Mouse (Mus musculus) forebrain, embryonic 12.5 days (tissue): ENCODE measurements around the gene Duox1. TPM values are rescaled to one million over a fixed set of nuclear protein-coding genes. Genes with fewer than 3 reads are reported as not detected.
"Not testable (repeated sequence)": the region's sequence is repeated elsewhere in the genome, so short reads cannot be mapped to it uniquely, and the experiment has no call there.

Source experiments
- ATAC-seq: fragments of 200-750 bp; cut with Nextera tagmentation; 2 replicates; pipeline ENCODE4 v1.8.0; 2017; ENCODE audit warnings: moderate TSS enrichment; ENCODE audit not compliant: low FRiP score
- H3K27ac ChIP-seq: fragments of 300-500 bp; sonication (generic); 2 replicates; pipeline ENCODE4 v1.5.1; 2016; ENCODE audit warnings: mild to moderate bottlenecking
- H3K27me3 ChIP-seq: fragments of 300-500 bp; sonication (generic); 2 replicates; pipeline ENCODE4 v1.6.1; 2016; ENCODE audit warnings: mild to moderate bottlenecking
- H3K36me3 ChIP-seq: fragments of 300-500 bp; sonication (generic); replicated peaks from 2 replicates; pipeline ENCODE4 v1.6.1; 2016; ENCODE audit warnings: mild to moderate bottlenecking
- H3K4me1 ChIP-seq: fragments of 300-500 bp; sonication (generic); 2 replicates; pipeline ENCODE4 v1.6.1; 2016
- H3K4me2 ChIP-seq: fragments of 300-500 bp; sonication (generic); 2 replicates; pipeline ENCODE4 v1.6.1; 2016; ENCODE audit warnings: mild to moderate bottlenecking, moderate library complexity
- H3K4me3 ChIP-seq: fragments of 300-500 bp; sonication (generic); replicated peaks from 2 replicates; pipeline ENCODE4 v1.5.1; 2016; ENCODE audit warnings: mild to moderate bottlenecking
- H3K9ac ChIP-seq: fragments of 300-500 bp; sonication (generic); 2 replicates; pipeline ENCODE4 v1.6.1; 2016; ENCODE audit warnings: mild to moderate bottlenecking
- H3K9me3 ChIP-seq: fragments of 300-500 bp; sonication (generic); 2 replicates; pipeline ENCODE4 v1.6.1; 2016
- WGBS: fragments of 180-500 bp; shearing (Covaris S2); methylation state at CpG from one replicate; pipeline ENCODE4 v1.1.7; 2016; 5-methylcytosine and 5-hydroxymethylcytosine counted together
- polyA plus RNA-seq: library from polyadenylated mRNA; unstranded; fragments of >200 nt; fragmentation: Nextera tagmentation; extraction: Ambion mirVana; gene quantifications from 2 replicates; pipeline ENCODE4 v1.2.1, GENCODE M21; 2016

Duox1 gene
- polyA plus RNA-seq, 1 experiment from 2014 or later: 0.04 TPM

DNA sequence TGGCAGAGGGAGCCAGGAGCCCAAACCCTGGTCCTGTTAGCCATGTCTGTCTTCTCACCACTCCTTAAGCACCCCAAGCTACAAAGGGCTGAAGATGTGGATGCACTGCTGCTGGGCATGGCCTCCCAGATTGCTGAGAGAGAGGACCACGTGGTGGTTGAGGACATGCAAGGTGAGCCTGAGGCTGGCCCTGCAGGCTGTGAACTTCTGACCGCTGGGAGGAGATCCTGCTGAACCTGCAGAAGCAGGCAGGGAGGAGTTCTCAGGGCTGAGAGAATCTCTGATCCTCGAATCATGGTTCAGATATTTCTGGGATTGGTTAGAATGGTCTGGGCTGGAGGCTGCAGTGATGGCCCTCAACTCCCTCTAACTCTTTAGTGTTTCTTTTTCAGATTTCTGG, 8.5 kb downstream of the Duox1 start:
- H3K27ac ChIP-seq: no peak overlapping the region
- H3K4me3 ChIP-seq: no peak overlapping the region
- WGBS: 59% methylated on average over 3 of the region's 3 CpGs
- no peaks in the 10 kb centered on the region for H3K27me3 ChIP-seq
- no peaks in the 10 kb centered on the region for H3K4me1 ChIP-seq
- no peaks in the 10 kb centered on the region for H3K36me3 ChIP-seq
- no peak overlapping the region for H3K9ac ChIP-seq
- no peaks in the 10 kb centered on the region for H3K9me3 ChIP-seq
- ATAC-seq: no peak
- no peak overlapping the region for H3K4me2 ChIP-seq

GRCm38 (mm10) chr2:122324586-122324985, 9.1 kb downstream of the Duox1 start:
- H3K4me1 ChIP-seq: no peaks in the 10 kb centered on the region
- no peak overlapping the region for H3K9ac ChIP-seq
- ATAC-seq: no peak
- H3K4me2 ChIP-seq: no peak overlapping the region
- no peaks in the 10 kb centered on the region for H3K36me3 ChIP-seq
- H3K27ac ChIP-seq: no peak overlapping the region
- WGBS: 88% methylated on average over 3 of the region's 3 CpGs
- no peaks in the 10 kb centered on the region for H3K9me3 ChIP-seq
- no peaks in the 10 kb centered on the region for H3K27me3 ChIP-seq
- no peak overlapping the region for H3K4me3 ChIP-seq

DNA sequence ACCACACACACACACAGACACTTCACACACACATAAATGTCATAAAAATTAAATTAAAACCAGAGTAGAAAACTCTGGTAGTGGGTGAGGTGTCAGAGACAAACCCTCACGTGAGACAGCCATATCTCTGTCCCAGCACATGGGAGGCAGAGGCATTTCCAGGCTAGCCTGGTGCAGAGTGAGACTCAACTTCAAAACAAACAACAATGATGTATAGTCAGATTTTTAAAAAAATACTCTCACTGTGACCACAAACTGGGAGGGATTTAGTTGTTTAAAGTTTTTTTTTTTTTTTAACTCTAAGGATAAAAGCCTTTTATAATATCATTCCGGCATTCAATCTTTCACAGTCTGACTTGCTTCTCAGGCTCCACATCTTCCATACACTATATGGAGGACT, 9.9 kb downstream of the Duox1 start:
- WGBS: 71% methylated on average over 2 of the region's 2 CpGs

GRCm38 (mm10) chr2:122327986-122328385, 12.5 kb downstream of the Duox1 start:
- H3K4me2 ChIP-seq: no peak overlapping the region
- 77% methylated on average over 3 of the region's 3 CpGs for WGBS
- no peaks in the 10 kb centered on the region for H3K27me3 ChIP-seq
- no peak overlapping the region for H3K27ac ChIP-seq
- no peaks in the 10 kb centered on the region for H3K4me1 ChIP-seq
- H3K4me3 ChIP-seq: no peak overlapping the region
- no peak overlapping the region for H3K9ac ChIP-seq
- no peaks in the 10 kb centered on the region for H3K36me3 ChIP-seq
- H3K9me3 ChIP-seq: no peaks in the 10 kb centered on the region
- no peak for ATAC-seq

More for the DNA sequence above, 9.9 kb downstream of the Duox1 start:
- no peaks in the 10 kb centered on the region for H3K4me1 ChIP-seq
- H3K36me3 ChIP-seq: no peaks in the 10 kb centered on the region
- H3K9ac ChIP-seq: no peak overlapping the region
- no peak overlapping the region for H3K4me3 ChIP-seq
- no peaks in the 10 kb centered on the region for H3K9me3 ChIP-seq
- no peak overlapping the region for H3K27ac ChIP-seq
- no peaks in the 10 kb centered on the region for H3K27me3 ChIP-seq
- no peak for ATAC-seq
- no peak overlapping the region for H3K4me2 ChIP-seq

DNA sequence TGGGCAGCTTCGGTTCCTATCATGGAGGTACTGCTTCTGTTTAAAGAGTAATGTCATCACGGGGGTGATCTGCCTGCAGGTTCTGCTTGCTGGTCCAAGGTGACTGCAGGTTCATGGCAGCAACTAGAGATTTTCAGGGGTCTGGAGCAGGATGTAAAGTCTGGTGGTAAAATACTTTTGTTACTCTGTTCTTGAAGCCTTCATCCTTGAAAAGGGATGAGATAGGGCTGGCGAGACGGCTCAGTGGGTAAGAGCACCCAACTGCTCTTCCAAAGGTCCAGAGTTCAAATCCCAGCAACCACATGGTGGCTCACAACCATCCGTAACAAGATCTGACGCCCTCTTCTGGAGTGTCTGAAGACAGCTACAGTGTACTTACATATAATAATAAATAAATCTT, 14.8 kb downstream of the Duox1 start:
- not testable (repeated sequence) for H3K9ac ChIP-seq, H3K4me3 ChIP-seq, H3K27ac ChIP-seq, ATAC-seq, H3K27me3 ChIP-seq, H3K36me3 ChIP-seq, H3K4me1 ChIP-seq, H3K4me2 ChIP-seq, H3K9me3 ChIP-seq
- WGBS: 81% methylated on average over 6 of the region's 6 CpGs

DNA sequence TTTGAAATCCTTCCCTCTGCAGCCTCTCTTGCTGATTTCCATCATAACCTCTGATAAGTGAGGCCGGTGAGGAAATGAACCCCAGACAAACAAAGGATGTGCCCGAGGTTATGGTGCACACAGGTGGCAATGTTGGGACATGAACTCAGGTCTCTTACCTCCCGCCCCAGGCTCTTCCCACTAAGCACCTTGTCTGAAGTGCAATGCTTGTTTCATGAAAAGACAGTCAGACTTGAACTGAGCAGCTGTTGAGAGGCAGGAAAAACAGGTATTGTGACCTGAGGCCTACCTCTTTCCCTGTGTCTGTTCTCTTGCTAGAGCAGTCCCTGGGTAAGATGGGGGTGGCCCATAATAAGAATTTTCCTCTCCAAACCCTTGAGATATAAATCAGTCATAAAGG, 16.8 kb downstream of the Duox1 start:
- Histone ChIP-seq H3K4me3 (no peak overlapping the region), H3K27me3 (no peaks in the 10 kb centered on the region), H3K27ac (no peak overlapping the region), H3K4me1 (no peaks in the 10 kb centered on the region), H3K4me2 (no peak overlapping the region), H3K36me3 (no peaks in the 10 kb centered on the region), H3K9ac (no peak overlapping the region), H3K9me3 (no peaks in the 10 kb centered on the region)
- 89% methylated on average over 3 of the region's 3 CpGs for WGBS
- no peak for ATAC-seq

DNA sequence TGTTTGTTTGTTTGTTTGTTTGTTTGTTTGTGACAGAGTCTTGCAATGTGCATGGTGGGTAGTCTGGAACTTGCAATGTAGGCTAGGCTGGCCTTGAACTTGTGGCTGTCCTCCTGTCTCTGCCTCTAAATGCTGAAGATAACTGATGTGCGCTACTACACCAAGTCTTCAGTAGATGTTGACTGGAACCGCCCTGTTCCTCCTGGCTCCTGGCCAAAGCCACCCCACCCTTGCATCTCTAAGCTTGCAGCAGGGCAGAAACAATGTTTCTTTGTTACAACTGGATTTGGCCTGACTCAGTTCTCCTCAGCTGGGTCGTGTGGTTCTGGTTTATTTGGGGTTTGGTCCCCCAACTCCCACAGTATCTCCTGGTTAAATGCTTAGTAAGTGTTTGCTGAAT, 18.7 kb downstream of the Duox1 start:
- Histone ChIP-seq H3K9me3 (no peaks in the 10 kb centered on the region), H3K9ac (no peak overlapping the region), H3K4me3 (no peak overlapping the region), H3K36me3 (no peaks in the 10 kb centered on the region), H3K27me3 (0 out of 2 replicates have a peak, but pooled peaks cover 4% of the 10 kb centered on the region), H3K4me1 (no peaks in the 10 kb centered on the region), H3K27ac (no peak overlapping the region), H3K4me2 (no peak overlapping the region)
- ATAC-seq: no peak
- whole genome bisulfite sequencing: 71% methylated on average over 3 of the region's 3 CpGs

DNA sequence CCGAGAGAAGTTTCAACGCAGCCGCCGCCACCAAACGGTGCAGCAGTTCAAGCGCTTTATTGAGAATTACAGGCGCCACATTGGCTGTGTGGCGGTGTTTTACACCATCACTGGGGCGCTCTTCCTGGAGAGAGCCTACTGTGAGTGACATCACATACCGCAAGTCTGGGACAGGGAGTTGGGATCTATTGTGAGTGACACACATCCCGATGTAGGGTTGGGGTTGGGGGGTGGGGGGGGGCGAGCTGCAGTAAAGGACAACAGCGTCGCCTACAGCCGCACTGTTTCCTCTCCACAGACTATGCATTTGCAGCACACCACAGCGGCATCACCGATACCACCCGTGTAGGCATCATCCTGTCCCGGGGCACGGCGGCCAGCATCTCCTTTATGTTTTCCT, 21.8 kb downstream of the Duox1 start:
- ATAC-seq: no peak
- Histone ChIP-seq H3K27me3 (0 out of 2 replicates have a peak, but pooled peaks cover 4% of the 10 kb centered on the region), H3K36me3 (no peaks in the 10 kb centered on the region)

GRCm38 (mm10) chr2:122345106-122345893, 29.8 kb downstream of the Duox1 start:
- Histone ChIP-seq H3K4me1 (peaks cover 23% of the 10 kb centered on the region), H3K4me3 (no peak overlapping the region), H3K4me2 (no peak overlapping the region), H3K27me3 (peaks cover 6% of the 10 kb centered on the region; the same call in 1 of the 2 replicates), H3K9ac (no peak overlapping the region), H3K36me3 (no peaks in the 10 kb centered on the region), H3K27ac (0 out of 2 replicates have a peak overlapping the region, but pooled peaks have one; percentile 8), H3K9me3 (no peaks in the 10 kb centered on the region)
- ATAC-seq: no peak
- 88% methylated on average over 6 of the region's 6 CpGs for whole genome bisulfite sequencing

More for the DNA sequence above, 21.8 kb downstream of the Duox1 start:
- no peak overlapping the region for H3K9ac ChIP-seq
- no peak overlapping the region for H3K4me3 ChIP-seq
- 67% methylated on average over 21 of the region's 21 CpGs for WGBS
- no peaks in the 10 kb centered on the region for H3K4me1 ChIP-seq
- H3K9me3 ChIP-seq: no peaks in the 10 kb centered on the region
- no peak overlapping the region for H3K27ac ChIP-seq
- peak overlapping the region; percentile 29 for H3K4me2 ChIP-seq

- H3K36me3 ChIP-seq, H3K9me3 ChIP-seq, H3K27ac ChIP-seq, H3K27me3 ChIP-seq, ATAC-seq, H3K4me2 ChIP-seq, H3K9ac ChIP-seq, H3K4me3 ChIP-seq: not testable (repeated sequence)
- 93% methylated on average over 6 of the region's 6 CpGs for WGBS
- peaks cover 30% of the 10 kb centered on the region for H3K4me1 ChIP-seq
These were observed 30.7 kb downstream of the Duox1 start for GRCm38 (mm10) chr2:122346164-122346563.

- H3K36me3 ChIP-seq: no peaks in the 10 kb centered on the region
- H3K4me3 ChIP-seq: no peak overlapping the region
- no peak overlapping the region for H3K9ac ChIP-seq
- H3K4me1 ChIP-seq: peaks cover 41% of the 10 kb centered on the region
- peaks cover 6% of the 10 kb centered on the region; the same call in 1 of the 2 replicates for H3K27me3 ChIP-seq
- WGBS: 94% methylated on average over 3 of the region's 3 CpGs
- H3K4me2 ChIP-seq: no peak overlapping the region
- ATAC-seq: no peak
- no peak overlapping the region for H3K27ac ChIP-seq
- no peaks in the 10 kb centered on the region for H3K9me3 ChIP-seq
These were observed 31.8 kb downstream of the Duox1 start for GRCm38 (mm10) chr2:122347257-122347656.

DNA sequence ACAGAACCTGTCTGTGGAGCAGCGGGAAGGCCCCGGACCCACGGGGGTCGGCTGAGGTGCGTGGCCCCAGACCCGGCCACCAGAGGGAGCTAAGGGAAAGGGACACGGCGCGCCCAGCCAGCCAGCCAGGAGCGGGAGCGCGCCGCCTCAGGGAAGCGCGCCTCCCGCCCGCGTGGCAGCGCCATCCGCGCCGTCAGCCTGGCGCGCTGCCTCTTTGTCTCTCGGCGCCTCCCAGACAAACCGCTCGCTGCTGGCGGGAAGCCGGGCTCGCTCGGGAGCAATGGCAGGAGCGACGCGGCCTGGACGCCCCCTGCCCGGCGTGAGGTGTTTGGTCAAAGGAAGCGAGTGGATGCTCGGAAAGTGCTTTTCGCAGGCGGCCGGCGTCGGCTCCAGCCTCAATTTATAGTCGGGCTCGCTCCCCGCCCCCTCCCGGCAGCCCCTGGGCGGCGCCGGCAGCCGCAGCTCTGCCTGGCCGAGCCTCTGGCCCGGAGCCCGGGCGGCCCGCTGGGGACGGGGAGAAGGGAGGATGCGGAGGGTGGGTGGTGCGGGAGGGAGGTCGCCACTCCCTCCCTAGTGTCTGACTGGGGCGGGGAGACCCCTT, 33.2 kb downstream of the Duox1 start:
- peak overlapping the region; percentile 68 for H3K9ac ChIP-seq
- H3K4me1 ChIP-seq: peaks cover 54% of the 10 kb centered on the region
- H3K36me3 ChIP-seq: peaks cover 2% of the 10 kb centered on the region; the same call in 1 of the 2 replicates
- peak overlapping the region; percentile 67 for H3K4me2 ChIP-seq
- peak; percentile 86 for ATAC-seq
- no peaks in the 10 kb centered on the region for H3K9me3 ChIP-seq
- H3K27me3 ChIP-seq: peaks cover 6% of the 10 kb centered on the region; the same call in 1 of the 2 replicates
- H3K27ac ChIP-seq: peak overlapping the region; percentile 99
- peak overlapping the region; percentile 52 for H3K4me3 ChIP-seq
- WGBS: under 1% methylated on average over 46 of the region's 63 CpGs
